Mouse (Mus musculus): ENCODE data around the gene Itpr3.
A peak's percentile ranks its signal among the peaks of the same experiment; 100 is the strongest.

The Itpr3 gene

DNA sequence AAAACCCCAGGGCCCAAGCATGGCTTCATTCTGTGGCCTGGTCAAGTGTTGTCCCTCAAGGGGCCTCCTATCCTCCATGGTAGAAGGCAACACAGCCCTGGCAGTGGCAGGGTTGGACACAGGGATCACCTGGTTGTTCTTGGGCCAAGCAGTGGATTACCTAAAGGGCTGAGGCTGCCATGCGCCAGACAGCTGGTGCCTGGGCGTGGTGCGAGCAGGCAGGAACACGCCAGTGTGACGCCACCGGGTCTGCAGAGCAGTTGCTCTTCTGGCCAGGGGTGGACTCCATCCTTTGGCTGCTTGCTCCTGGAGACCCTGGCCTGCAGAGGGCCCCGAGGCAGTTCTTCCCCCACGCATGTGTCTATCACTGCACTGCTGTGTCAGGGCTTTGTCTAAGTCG is 16.7 kb downstream of the Itpr3 start:
- DNase-seq = no peak

DNA sequence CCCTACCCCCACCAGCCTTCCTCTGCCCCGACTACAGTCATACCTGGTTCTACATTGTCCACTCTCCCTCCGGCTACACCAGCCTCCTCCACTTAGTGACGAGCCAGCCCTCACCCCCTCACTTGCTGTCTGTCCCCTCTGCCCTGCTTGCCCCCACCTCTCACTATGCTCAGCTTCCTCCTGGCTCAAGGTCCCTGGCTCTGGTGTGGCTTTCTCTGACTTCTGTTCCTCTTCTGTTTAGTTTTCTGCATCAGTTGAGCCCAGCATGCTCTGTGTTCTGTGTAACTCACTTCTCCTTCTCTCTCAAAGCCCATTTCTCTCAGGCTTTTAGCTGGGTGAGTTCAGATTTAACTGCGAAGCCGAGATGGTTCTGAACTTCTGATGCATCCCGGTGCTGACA is 17.1 kb downstream of the Itpr3 start:
- no peak for DNase-seq

DNA sequence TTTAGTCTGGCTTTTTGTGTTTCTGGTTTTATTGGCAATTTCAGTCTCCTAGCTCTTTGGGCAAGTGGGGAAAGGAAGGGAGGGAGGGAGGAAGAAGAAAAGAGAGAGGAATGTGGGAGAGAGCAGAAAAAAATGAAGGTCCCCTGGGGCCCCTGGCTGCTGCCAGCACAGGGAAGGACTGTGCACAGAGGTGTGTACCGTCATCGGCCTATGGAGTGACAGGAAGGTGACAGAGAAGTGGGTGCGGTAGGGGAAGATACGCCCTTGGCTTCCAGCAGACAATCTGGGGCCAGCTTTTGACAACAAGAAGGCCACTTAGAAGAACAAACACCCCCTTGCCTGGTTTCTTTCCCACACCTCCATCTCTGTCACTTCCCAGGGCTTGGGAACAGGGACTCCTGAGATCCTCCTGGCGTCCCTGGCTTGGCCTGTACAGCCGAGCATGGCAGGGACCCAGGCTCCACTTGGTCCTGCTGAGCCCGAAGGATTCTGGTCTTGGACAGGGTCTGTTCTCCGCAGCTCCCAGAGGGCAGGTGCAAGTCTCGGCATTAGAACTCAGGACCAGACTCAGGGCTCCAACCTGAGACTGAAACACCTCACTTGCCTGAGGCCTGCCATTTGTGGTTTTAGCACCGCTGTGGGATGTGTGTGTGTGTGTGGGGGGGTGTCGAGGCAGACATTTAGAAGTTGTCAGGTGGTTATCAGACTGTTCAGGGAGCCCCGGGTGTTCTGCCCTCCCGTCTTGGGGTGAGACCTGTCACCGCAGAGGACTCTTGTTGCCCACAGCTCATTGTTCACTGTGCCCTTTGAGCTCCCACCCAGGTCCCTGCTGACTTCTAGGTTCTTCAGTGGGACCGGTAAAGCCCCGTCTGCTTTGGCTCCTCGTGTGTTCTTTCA is 18.0 kb downstream of the Itpr3 start:
- peak in 1 of 2 experiments; percentile 37 for DNase-seq

DNA sequence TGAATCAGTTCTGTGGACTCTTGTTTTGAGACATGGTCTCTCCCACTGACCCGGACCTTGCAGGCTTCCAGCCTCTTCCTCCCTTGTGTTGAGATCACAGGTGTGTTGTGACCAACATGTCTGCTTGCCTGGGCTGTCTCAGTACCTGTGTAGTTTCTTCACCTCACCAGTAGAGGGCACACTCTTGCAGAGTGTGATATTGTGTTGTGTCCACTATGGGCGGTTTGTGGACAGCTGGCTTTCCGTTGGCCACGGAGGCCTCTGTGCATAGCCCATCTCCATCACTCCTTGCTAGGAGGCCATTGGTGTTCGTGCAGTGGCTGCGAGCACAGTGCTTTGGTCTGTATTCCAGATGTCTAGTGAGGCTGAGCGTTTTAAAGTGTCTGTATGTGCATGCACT is 20.0 kb downstream of the Itpr3 start:
- DNase-seq = no peak

DNA sequence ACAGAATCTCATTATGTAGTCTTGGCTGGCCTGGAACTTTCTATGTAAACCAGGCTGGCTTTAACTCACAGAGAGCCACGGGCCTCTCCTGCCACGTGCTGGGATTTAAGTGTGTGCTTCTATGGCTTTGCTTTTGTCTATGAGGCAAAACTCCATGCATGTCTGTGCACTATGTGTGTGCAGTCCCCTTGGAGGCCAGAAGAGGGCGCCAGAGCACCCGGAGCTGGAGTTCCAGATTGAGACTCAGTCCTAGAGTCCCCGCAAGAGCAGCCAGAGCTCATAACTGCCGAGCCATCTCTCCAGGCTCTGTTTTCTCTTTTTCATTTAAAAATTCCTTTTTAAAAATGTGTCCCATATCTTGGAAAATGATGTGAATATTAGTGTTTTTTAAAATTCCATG is 20.8 kb downstream of the Itpr3 start:
- no peak for DNase-seq

DNA sequence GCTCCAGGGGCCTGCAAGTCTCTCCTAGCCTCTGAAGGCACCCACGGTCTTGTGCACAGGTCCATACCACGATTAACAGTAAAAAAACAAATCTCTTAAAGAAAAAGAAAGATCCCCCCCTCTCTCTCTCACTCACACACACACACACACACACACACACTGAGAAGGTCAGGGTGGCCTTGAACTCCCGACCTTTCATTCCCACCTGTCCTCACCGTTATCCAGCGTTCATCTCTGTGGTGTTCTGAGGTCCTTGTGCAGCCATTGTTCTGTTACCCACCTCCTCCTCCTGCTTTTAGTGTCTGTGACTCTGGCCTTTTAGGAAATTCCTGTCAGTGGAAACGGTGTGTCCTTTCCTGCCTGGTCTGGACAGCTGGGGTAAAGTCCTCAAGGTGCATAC is 21.4 kb downstream of the Itpr3 start:
- no peak for DNase-seq

DNA sequence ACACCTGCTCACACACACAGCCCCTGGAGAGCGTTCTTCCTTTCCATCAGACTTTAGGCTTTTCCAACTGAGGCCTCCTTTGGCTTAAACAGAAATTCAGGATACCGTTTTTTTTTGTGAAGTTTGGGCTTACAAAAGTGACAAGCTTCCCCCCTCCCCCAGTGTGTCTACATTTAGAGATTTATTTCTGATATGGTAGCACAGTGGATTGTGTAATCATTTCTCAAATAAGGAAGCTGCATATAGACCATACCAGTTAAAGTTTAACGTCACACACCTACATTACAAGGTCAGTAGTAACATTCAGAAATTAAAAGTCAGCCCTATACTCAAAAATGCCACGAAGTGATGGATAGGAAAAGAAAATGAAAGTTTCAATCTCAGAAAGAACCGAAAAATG is 24.8 kb downstream of the Itpr3 start:
- no peak for DNase-seq

DNA sequence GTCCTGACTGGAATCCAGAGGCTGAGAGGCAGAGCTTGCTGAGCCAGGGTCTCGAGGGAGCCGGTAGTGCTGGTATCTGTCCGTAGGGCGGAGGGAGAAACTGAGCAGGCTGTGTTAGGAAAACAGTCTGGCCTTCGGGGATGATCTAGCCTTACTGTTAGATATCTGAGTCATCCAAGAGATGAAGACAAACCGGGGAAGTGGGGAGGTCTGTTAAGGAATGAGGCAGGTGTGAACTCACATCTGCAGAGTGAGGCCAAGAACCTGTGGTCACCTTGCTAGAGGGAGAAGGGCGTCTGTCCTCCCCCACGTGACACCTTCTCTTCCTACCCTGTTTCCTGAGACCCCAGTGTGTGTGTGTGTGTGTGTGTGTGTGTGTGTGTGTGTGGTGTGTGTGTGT is 25.7 kb downstream of the Itpr3 start:
- DNase-seq = no peak

DNA sequence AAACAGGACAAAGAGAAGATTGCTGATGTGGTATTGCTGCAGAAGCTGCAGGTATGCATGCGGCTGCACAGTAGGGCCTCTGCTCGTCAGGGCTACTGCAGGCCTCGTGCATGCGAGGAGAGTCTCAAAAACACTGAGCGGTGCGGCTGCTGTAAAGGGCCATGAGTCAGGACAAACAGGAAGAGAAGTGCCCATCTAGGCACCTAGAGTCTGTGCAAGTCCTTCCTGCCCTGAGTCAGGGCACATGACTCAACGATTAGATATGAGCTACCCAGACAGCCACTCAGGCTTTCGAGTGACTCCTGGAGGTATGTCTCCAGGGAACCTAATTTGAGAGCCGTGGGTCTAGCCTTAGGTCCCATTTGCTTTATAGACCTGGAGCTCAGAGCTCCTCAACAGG is 26.5 kb downstream of the Itpr3 start:
- DNase-seq = no peak

DNA sequence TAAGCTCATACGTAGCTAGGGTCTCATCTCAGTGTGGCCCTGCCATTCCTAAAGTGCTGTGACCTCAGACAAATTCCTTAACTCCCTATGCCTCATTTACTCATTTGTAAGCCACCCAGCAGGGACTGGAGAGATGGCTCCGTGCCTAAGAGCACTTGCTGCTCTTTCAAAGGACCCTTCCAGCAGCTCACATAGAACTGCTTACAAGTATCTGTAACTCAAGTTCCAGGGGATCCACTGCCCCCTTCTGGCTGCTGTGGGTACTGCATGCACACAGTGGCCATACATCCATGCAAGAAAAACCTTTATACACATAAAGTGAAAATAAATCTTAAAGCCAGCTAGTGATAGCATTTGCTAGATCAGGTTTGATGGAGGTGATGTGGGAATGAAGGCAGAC is 28.6 kb downstream of the Itpr3 start:
- DNase-seq = peak; percentile 37 to 46

DNA sequence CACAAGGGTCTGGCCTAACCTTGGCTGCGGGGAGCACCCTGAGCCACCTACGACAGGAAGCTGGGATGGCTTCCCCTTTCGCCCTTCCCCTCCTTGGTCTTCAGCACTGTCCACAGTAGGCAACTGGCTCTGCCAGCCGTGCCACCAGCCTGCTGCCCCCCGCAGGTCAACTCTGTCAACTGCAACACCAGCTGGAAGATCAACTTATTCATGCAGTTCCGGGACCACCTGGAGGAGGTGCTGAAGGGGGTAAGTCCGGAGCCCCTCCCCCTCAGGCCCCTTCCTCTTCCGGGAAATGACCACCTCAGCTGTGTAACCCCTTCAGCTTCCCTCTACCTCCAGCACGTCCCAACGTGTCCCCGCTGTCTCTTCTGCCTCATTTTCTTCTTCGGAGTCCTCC is 30.3 kb downstream of the Itpr3 start:
- DNase-seq = peak; percentile 25 to 42

DNA sequence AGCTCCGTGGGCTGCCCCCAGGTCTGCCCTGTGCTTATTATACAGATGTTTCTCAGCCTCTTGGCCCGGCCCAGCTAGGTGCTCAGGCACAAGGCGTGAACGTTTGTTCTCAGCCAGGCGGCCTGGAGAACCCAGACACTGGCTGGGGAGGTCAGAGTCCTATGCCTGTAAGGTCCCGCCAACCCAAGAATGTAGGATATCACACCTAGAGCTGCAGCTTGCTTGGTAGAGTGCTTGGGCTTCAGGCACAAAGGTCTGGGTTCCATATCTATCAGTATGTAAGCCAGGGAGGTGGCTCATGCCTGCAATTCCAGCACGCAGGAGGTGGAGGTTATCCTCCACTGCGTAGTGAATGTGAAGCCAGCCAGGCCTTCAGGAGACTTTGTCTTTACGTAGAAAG is 33.0 kb downstream of the Itpr3 start:
- no peak for DNase-seq

DNA sequence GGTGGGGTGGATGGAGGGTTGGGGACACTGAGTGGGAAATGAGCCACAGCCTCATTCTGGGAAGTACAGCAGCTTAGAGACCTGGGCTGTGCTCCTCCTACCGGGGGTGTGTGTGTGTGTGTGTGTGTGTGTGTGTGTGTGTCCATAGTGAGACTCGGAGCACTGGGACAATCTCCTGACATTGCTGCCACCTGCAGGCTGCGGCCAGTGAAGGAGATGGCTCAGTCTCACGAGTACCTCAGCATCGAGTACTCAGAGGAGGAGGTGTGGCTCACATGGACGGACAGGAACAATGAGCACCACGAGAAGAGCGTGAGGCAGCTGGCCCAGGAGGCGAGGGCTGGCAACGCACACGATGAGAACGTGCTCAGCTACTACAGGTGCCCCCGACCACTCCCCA is 38.6 kb downstream of the Itpr3 start:
- DNase-seq = peak; percentile 60 to 71

DNA sequence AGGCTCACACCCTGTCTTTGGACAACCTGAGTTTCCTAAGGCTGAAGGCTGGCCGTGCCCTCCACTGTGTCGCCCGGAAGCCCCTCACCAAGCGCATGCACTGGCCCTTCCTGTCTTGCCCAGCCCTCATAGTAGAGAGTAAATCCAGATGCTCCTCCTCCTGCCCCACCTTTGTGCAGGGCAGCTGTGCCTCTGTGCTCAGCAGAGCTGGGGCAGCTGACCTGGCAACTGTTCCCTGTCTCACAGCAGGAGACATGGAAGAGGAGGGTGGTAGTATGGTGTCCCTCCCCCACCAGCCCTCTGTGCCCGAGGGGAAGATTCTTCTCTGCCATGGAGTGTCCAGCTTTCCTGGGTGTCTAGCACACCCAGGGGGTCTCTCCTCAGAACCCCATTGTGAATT is 44.6 kb downstream of the Itpr3 start:
- no peak for DNase-seq

DNA sequence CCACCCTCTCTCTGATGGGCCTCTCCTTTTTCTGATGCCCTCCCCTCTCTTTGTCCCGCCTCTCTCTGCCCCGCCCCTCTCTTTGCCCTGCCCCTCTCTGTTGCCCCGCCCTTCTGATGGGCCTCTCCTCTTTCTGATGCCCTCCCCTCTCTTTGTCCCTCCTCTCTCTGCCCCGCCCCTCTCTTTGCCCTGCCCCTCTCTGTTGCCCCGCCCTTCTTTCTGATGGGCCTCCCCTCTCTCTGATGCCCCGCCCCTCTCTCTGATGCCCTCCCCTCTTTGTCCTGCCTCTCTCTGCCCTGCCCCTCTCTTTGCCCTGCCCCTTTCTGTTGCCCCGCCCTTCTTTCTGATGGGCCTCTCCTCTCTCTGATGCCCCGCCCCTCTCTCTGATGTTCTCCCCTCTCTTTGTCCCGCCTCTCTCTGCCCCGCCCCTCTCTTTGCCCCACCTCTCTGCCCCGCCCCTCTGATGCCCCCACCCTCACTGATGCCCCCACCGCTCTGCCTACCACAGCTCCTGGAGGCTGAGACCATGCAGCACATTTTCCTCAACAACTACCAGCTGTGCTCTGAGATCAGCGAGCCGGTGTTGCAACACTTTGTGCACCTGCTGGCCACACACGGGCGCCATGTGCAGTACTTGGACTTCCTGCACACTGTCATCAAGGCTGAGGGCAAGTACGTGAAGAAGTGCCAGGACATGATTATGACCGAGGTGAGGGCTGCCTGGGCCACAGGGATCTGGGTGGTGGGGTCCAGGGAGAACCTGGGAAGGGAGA is 48.8 kb downstream of the Itpr3 start:
- no peak for DNase-seq

DNA sequence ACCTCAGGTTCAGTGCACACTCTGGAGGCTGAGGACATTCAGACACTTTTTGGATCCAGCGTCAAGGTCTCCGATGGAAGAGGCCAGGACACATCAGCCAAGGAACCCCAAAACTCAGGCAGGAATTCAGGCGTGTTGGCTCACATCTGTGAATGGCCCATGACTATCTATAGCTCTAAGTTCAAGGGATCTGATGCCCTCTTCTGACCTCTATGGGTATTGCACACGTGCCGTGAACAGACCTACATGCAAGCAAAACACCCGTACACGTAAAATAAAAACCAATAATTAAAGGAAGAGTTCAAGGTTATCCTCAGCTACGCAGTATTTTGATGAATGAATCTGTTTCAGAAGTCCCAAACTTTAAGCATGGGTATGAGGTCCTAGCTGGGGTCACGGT is 49.6 kb downstream of the Itpr3 start:
- no peak for DNase-seq

DNA sequence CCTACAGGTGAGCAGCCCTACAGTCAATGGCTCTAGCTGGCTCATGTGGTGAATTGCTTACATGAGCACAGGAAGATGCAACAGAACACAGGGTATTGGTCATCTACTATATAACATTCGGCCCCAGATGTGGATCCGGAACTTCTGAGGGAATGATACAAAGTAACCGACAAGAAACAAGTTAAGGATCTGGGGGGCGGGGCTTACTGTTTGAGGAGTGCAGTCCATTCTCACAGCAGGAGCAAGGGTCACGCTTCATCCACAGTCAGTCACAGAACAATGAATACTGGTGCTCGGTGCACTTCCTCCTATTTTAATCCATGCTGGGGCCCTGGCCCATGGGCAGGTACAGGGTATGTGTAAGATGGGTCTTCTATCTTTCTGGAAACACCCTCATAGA is 50.8 kb downstream of the Itpr3 start:
- no peak for DNase-seq

DNA sequence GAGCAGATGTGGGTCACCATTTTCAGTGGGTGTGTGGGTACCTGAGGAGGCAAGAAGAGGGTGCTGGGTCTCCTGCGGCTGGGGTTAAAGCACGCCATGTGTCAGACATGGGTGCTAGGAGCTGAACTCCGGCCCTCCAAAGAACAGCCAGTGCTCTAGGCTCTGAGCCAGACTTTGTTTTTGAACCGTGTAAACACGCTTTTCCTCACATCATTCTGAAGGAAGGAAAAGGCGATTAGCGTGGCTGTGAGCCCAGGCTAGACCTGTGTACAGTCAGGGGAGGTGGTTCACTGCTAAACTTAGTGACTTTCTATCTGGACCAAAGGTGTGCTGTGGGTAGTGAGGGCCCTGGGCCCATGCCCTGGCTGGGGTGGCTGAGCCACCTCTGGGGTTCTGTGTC is 53.0 kb downstream of the Itpr3 start:
- no peak for DNase-seq

DNA sequence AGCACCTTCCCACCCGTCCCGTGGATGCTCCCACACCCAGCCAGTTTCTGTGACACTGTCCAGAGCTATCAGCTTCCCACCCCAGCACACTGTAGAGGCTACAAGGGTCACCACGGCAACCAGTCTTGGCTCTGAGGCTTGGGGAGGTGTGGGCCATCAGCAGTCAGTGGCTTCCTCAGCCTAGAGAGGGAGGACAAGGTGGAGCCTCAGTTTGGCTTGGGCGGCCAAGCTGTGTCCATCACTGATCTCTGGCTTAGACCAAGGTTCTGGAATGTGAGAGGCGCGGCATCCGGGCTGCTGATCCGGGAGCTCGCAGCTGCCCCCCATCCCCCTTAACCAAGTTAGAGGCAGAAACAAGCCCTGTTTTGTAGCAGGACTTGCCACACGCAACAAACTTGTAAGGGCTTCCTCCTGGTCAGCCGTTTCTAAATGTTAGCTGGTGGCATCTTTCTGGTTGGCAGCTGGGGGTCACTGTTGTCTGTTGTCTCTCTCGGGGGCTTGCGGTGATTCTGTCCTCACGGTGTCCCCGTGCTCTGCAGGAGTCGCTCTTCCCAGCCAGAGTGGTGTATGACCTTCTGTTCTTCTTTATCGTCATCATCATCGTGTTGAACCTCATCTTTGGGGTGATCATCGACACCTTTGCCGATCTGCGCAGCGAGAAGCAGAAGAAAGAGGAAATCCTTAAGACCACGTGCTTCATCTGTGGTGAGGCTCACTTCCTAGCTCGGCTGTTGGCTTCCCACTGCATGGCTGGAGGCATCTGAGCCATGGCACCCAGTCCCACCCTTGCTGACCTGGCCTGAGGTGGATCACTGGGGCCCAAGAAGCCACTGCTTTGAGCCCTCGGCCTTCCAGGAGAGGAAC is 61.8 kb downstream of the Itpr3 start:
- no peak for DNase-seq

DNA sequence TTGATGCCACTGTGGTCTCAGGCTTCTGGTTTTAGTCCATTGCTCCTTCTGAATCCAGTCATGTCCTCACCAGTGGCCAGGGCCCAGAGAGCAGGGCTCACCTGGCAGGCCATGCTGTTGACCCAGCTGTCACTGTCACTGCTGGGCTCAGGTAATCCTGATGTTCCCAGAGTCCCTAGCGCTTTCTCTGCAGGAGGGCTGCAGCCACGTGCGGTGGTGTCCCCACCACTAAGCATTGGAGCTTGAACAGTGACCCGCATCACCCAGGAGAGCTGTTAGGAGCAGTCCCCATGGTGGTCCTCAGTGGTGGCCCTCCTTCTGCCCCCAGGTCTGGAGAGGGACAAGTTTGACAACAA is 62.4 kb downstream of the Itpr3 start:
- DNase-seq = no peak

DNA sequence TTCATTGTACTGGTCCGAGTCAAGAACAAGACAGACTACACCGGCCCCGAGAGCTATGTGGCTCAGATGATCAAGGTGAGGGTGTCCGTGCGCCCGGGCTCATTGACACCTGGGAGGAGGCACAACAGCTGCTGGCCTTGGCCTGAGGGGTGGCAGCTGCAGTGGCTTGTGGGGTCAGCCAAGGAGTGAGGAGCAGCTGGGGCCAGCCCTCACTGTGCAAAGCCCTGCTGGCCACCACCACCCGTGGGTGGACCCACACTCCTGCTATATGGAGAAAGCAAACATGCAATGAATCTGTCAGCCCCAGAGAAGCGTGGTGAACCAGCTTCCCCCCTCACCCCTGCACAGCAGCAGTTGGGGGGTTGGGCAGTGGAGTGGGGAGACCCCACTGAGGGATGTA is 62.9 kb downstream of the Itpr3 start:
- DNase-seq = no peak

DNA sequence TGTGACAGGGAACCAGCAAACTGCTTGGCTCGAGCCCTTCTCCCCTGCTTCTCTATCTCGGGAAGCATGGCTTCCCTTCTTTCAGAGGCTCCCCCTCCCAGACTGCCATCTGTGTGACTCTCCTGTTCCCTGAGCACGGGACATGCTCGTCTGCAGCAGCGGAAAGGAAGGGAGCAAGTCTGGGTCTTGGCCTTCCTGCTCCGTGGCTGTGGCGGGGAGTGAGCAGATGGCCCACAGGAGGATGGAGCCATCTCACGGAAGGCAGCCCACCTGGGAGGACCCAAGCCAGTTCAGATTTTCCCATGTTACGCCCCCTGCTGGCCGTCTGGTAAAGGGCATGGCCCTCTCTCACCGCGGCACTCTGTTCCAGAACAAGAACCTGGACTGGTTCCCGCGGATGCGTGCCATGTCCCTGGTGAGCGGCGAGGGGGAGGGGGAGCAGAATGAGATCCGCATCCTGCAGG is 63.5 kb downstream of the Itpr3 start:
- DNase-seq = peak; percentile 98 to 99

DNA sequence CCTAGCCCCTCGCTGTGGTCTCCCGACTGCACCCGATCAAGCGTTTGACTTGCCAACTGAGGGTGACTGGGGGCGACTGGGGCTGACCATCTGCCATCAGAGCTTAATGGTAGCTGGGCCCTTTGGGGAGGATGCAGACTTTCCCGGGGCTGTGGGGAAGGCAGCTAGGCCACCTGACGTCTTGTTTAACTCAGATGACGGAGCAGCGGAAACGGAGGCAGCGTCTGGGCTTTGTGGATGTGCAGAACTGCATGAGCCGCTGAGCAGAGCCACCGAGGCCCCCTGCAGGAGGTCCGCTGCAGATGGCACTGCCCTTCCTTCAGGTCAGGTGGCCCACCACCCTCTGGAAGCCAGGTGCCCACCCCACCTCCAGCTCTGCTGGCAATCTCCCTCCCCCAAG is 64.2 kb downstream of the Itpr3 start:
- DNase-seq = peak in 1 of 2 experiments; percentile 45
